Comparison of ENCODE assay signal across 11 mouse cellular contexts in the genomic region with DNA sequence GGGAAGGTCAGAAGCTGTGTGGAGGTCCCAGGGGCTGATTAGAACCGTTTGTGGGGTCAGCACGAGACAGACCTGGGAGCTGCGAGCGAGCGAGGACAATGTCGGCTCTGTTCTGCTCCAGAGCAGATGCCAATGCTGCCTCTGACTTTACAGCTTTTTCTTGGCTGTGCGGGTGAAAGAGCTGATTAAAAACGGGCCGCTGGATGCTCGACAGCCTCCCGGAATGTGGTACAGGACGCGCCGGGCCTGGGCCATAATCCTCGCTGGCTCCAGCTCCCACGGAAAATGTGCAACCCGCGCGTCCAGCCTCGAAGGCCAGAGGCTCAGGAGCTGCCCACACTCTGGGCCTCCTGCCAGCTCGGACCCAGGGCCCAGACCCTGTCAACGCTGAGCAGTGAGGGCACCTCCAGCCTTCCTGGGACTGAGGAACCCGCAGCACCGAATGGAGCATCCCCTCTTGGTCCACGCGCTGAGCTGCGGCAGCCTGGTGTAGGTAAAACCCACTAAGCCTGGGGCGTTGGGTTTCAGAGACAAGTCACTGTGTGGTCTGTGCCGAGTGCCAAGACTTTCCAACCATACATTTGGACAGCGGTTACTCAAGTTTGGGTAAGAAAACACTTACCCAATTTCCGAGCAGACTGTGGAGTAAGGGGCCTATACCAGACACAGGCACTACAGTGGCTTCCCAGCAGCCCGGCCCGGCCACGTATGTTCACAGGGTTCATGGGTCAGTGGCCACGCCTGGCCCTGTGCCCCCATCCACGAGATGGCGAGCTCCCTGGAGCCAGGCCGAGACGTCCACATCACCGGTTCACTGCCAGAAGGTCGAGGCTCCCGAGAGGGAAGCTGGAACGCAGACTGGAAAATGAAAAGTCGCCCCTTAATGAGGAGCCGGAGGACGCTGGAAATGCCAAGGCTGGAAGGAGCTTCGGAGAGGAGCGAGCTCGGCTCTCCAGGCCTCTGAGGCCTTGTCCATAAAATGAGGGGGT.
A peak's percentile ranks its signal among the peaks of the same experiment; 100 is the strongest.
DNase-seq lines count a peak whose midpoint lies in the region; ATAC-seq lines count a peak whose summit lies in the region.
"Had no signal": no experiment of that assay in that cellular context is flagged by ENCODE, and none has a peak within 500 bp of the region (broad histone marks: within the 10 kb centered on the region; RNA-seq: fewer than 3 reads in every experiment).

No protein-coding gene starts in this region.

- H3K9ac ChIP-seq in hindbrain, embryonic 13.5 days, result no peak overlapping the region
- H3K9ac ChIP-seq in limb, embryonic 12.5 days (replicated peaks), result peak overlapping the region; percentile 5; the same call in 1 of the 2 replicates
- no peak overlapping the region for H3K9ac ChIP-seq in kidney, embryonic 14.5 days (ENCODE audit: low read depth, low read length)

- WGBS in hindbrain, embryonic 10.5 days, result 70% methylated on average over 49 of the region's 49 CpGs
- 68% methylated on average over 49 of the region's 49 CpGs for WGBS in hindbrain, embryonic 13.5 days
- 55% methylated on average over 49 of the region's 49 CpGs for WGBS in limb, embryonic 12.5 days
- WGBS in kidney, embryonic 14.5 days, result 62% methylated on average over 49 of the region's 49 CpGs

- H3K4me1 ChIP-seq in hindbrain, embryonic 10.5 days (replicated peaks), result peaks cover 28% of the 10 kb centered on the region
- 0 out of 2 replicates have a peak, but pooled peaks cover 6% of the 10 kb centered on the region for H3K4me1 ChIP-seq in hindbrain, embryonic 13.5 days (replicated peaks)
- peaks cover 38% of the 10 kb centered on the region for H3K4me1 ChIP-seq in limb, embryonic 12.5 days (replicated peaks)
- H3K4me1 ChIP-seq in kidney, embryonic 14.5 days (ENCODE audit: control insufficient read depth, insufficient read depth, low read length), result peaks cover 12% of the 10 kb centered on the region

- H3K9me3 ChIP-seq in hindbrain, embryonic 10.5 days, result no peaks in the 10 kb centered on the region
- no peaks in the 10 kb centered on the region for H3K9me3 ChIP-seq in hindbrain, embryonic 13.5 days
- H3K9me3 ChIP-seq in limb, embryonic 12.5 days, result no peaks in the 10 kb centered on the region
- H3K9me3 ChIP-seq in kidney, embryonic 14.5 days (ENCODE audit: control insufficient read depth, low read length), result no peaks in the 10 kb centered on the region

- no peaks in the 10 kb centered on the region for H3K27me3 ChIP-seq in hindbrain, embryonic 10.5 days (ENCODE audit: insufficient read depth, poor library complexity, severe bottlenecking)
- H3K27me3 ChIP-seq in hindbrain, embryonic 13.5 days, result no peaks in the 10 kb centered on the region
- no peaks in the 10 kb centered on the region; the same call in 1 of the 2 replicates for H3K27me3 ChIP-seq in limb, embryonic 12.5 days
- H3K27me3 ChIP-seq in kidney, embryonic 14.5 days (ENCODE audit: control insufficient read depth, insufficient read depth, low read length), result no peaks in the 10 kb centered on the region

- H3K4me3 ChIP-seq in hindbrain, embryonic 10.5 days, result no peak overlapping the region
- no peak overlapping the region for H3K4me3 ChIP-seq in hindbrain, embryonic 13.5 days
- H3K4me3 ChIP-seq in limb, embryonic 12.5 days (replicated peaks), result no peak overlapping the region
- H3K4me3 ChIP-seq in kidney, embryonic 14.5 days (ENCODE audit: low read length), result no peak overlapping the region
- H3K4me3 ChIP-seq: left cerebral cortex, adult 2 months; megakaryocyte, embryonic 14.5 days had no signal

- H3K27ac ChIP-seq in hindbrain, embryonic 10.5 days, result peak overlapping the region; percentile 62
- no peak overlapping the region for H3K27ac ChIP-seq in hindbrain, embryonic 13.5 days
- peak overlapping the region; percentile 98 for H3K27ac ChIP-seq in limb, embryonic 12.5 days
- no peak overlapping the region; the same call in 1 of the 2 replicates for H3K27ac ChIP-seq in kidney, embryonic 14.5 days (ENCODE audit: low read depth, low read length)
- H3K27ac ChIP-seq: left cerebral cortex, adult 2 months had no signal

- peak; percentile 36 to 72 for DNase-seq in adrenal gland, adult (ENCODE audit: inconsistent age in 2 of 2, low spot score in 1 of 2)
- no peak for DNase-seq in adrenal gland, postnatal 4 days (ENCODE audit: low spot score in 2 of 2)
- DNase-seq in hindbrain, embryonic 10.5 days (ENCODE audit: low spot score), result no peak
- peak; percentile 16 for DNase-seq in adrenal gland, postnatal 25 days
- DNase-seq in cerebellum, postnatal 4 days (ENCODE audit: low spot score in 2 of 2), result no peak
- DNase-seq: kidney, adult 2 months had no signal

- H3K36me3 ChIP-seq in hindbrain, embryonic 10.5 days, result no peaks in the 10 kb centered on the region
- no peaks in the 10 kb centered on the region for H3K36me3 ChIP-seq in hindbrain, embryonic 13.5 days
- H3K36me3 ChIP-seq in limb, embryonic 12.5 days, result no peaks in the 10 kb centered on the region
- H3K36me3 ChIP-seq in kidney, embryonic 14.5 days (ENCODE audit: control insufficient read depth, insufficient read depth, low read length), result no peaks in the 10 kb centered on the region

- no peak overlapping the region for H3K4me2 ChIP-seq in hindbrain, embryonic 13.5 days
- no peak overlapping the region for H3K4me2 ChIP-seq in limb, embryonic 12.5 days
- H3K4me2 ChIP-seq in kidney, embryonic 14.5 days (replicated peaks; ENCODE audit: low read depth, low read length), result no peak overlapping the region

- ATAC-seq in hindbrain, embryonic 13.5 days (ENCODE audit: low FRiP score), result no peak
- ATAC-seq in limb, embryonic 12.5 days (ENCODE audit: insufficient number of reproducible peaks, insufficient read depth, low FRiP score, low TSS enrichment, low read depth), result peak; percentile 58; the same call in 1 of the 2 replicates
- no peak for ATAC-seq in kidney, embryonic 14.5 days (ENCODE audit: low FRiP score, low TSS enrichment)

Comparison
In these comparisons a context has a peak if more than half of its experiments do, and no peak if none do; other contexts are left out.
1. DNase-seq: peak in adrenal gland, adult (2 of 2) and adrenal gland, postnatal 25 days (single experiment); none in adrenal gland, postnatal 4 days (0 of 2), hindbrain, embryonic 10.5 days (single experiment) and cerebellum, postnatal 4 days (0 of 2).
2. H3K27ac ChIP-seq: peak in hindbrain, embryonic 10.5 days (single experiment) and limb, embryonic 12.5 days (single experiment); none in hindbrain, embryonic 13.5 days (single experiment) and kidney, embryonic 14.5 days (single experiment).